Mouse (Mus musculus): ENCODE measurements around the gene Atad1. TPM values are rescaled to one million over a fixed set of nuclear protein-coding genes. Genes with fewer than 3 reads are reported as not detected.
"Not testable (repeated sequence)": the region's sequence is repeated elsewhere in the genome, so short reads cannot be mapped to it uniquely, and the experiment has no call there.

Gene Atad1
- polyA plus RNA-seq (2015; fragmentation: Nextera tagmentation; extraction: Ambion mirVana): 65.6 and 66.1 TPM in 2 replicates

DNA sequence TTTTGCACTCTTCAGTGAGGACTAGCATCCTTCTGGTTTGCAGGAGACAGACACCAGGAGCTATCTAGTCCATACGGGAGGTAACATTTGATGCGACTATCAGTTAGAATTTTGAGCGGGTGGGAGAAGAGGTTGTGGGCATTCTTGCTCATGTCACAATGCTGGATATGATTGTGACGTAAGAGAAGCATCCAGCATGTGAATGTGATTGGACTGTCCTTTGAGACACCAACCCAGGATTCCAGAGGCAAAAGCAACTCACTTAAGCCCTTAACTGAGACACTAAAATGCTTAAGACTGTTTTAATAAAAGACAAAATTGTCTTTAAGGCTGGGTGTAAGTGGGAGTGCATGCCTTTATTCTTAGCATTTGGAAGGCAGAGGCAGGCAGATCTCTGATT is at the start of gene Atad1:
Gene Atad1 (minus strand): TSS at position 101 of the 400 bp plus-strand sequence.
- 93% methylated on average over 4 of the region's 4 CpGs for WGBS
- Histone ChIP-seq H3K36me3 (no peaks in the 10 kb centered on the region), H3K4me3 (no peak within 1 kb of the TSS), H3K9ac (no peak within 1 kb of the TSS), H3K4me1 (no peaks in the 10 kb centered on the region), H3K27me3 (no peaks in the 10 kb centered on the region), H3K4me2 (no peak within 1 kb of the TSS), H3K27ac (no peak within 1 kb of the TSS), H3K9me3 (no peaks in the 10 kb centered on the region)
- ATAC-seq (ENCODE audit: borderline replicate concordance, extremely low read depth, low FRiP score, low TSS enrichment): no peak

DNA sequence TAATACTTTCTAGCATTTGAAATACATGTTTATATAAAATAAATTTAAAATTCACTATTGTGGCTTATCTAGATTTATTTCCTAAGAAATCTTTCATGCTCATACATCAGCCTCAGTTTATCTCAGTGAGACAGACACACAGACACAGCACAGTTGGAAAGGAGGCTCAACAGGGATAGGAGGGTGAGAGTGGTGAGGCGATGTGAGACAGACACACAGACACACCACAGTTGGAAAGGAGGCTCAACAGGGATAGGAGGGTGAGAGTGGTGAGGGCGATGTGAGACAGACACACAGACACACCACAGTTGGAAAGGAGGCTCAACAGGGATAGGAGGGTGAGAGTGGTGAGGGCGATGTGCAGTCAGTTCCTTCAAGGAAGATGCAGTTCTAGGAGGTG is 48.4 kb upstream of the Atad1 start:
- not testable (repeated sequence) for H3K27ac ChIP-seq; H3K36me3 ChIP-seq; H3K4me3 ChIP-seq; H3K4me2 ChIP-seq; H3K9me3 ChIP-seq; H3K27me3 ChIP-seq; H3K9ac ChIP-seq; ATAC-seq (ENCODE audit: borderline replicate concordance, extremely low read depth, low FRiP score, low TSS enrichment)
- peaks cover 34% of the 10 kb centered on the region for H3K4me1 ChIP-seq
- 87% methylated on average over 3 of the region's 3 CpGs for WGBS

- H3K27ac ChIP-seq; H3K4me2 ChIP-seq; H3K9me3 ChIP-seq; H3K9ac ChIP-seq; ATAC-seq (ENCODE audit: borderline replicate concordance, extremely low read depth, low FRiP score, low TSS enrichment); H3K36me3 ChIP-seq; H3K4me3 ChIP-seq; H3K27me3 ChIP-seq: not testable (repeated sequence)
- H3K4me1 ChIP-seq: peaks cover 31% of the 10 kb centered on the region
- WGBS: 67% methylated on average over 4 of the region's 4 CpGs
Observed at GRCm38 (mm10) chr19:32787388-32787787, 47.8 kb upstream of the Atad1 start.

GRCm38 (mm10) chr19:32781305-32782071 is 41.9 kb upstream of the Atad1 start:
- H3K4me2 ChIP-seq: no peak overlapping the region
- H3K4me3 ChIP-seq: no peak overlapping the region
- no peak for ATAC-seq (ENCODE audit: borderline replicate concordance, extremely low read depth, low FRiP score, low TSS enrichment)
- no peaks in the 10 kb centered on the region for H3K9me3 ChIP-seq
- 0 out of 2 replicates have a peak, but pooled peaks cover 3% of the 10 kb centered on the region for H3K4me1 ChIP-seq
- WGBS: 72% methylated on average over 5 of the region's 5 CpGs
- H3K9ac ChIP-seq: no peak overlapping the region
- H3K36me3 ChIP-seq: no peaks in the 10 kb centered on the region
- H3K27me3 ChIP-seq: no peaks in the 10 kb centered on the region
- H3K27ac ChIP-seq: no peak overlapping the region

- WGBS: 62% methylated on average over 3 of the region's 3 CpGs
- 0 out of 2 replicates have a peak, but pooled peaks cover 3% of the 10 kb centered on the region for H3K4me1 ChIP-seq
- no peak overlapping the region for H3K9ac ChIP-seq
- H3K36me3 ChIP-seq: no peaks in the 10 kb centered on the region
- no peak overlapping the region for H3K4me3 ChIP-seq
- no peak for ATAC-seq (ENCODE audit: borderline replicate concordance, extremely low read depth, low FRiP score, low TSS enrichment)
- H3K27ac ChIP-seq: no peak overlapping the region
- no peak overlapping the region for H3K4me2 ChIP-seq
- no peaks in the 10 kb centered on the region for H3K9me3 ChIP-seq
- no peaks in the 10 kb centered on the region for H3K27me3 ChIP-seq
Observed at GRCm38 (mm10) chr19:32779131-32779530, 39.5 kb upstream of the Atad1 start.

DNA sequence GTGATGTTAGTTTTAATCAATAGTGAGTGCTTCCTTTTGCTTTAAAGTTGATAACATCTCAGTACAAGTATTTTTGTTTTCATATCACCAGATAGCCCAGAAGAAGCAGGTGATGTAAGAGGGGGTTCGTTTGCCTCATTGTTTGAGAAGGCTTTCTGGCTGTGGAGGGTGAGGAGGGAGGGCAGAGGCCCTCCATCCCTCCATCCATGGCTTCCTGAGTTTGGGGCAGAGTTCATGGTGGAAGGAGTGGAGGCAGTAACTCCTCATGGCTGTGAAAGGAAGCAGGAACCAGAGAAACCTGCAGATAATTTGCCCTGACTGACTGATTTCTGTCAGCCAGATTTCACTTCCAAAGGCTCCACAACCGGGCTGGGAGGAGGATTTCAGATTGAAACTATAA is 38.8 kb upstream of the Atad1 start:
- H3K9me3 ChIP-seq: no peaks in the 10 kb centered on the region
- H3K36me3 ChIP-seq: 0 out of 2 replicates have a peak, but pooled peaks cover 3% of the 10 kb centered on the region
- WGBS: 27% methylated on average over 2 of the region's 2 CpGs
- H3K27me3 ChIP-seq: no peaks in the 10 kb centered on the region
- no peak for ATAC-seq (ENCODE audit: borderline replicate concordance, extremely low read depth, low FRiP score, low TSS enrichment)
- H3K9ac ChIP-seq: no peak overlapping the region
- H3K4me3 ChIP-seq: no peak overlapping the region
- no peak overlapping the region for H3K4me2 ChIP-seq
- 0 out of 2 replicates have a peak, but pooled peaks cover 3% of the 10 kb centered on the region for H3K4me1 ChIP-seq
- no peak overlapping the region for H3K27ac ChIP-seq

DNA sequence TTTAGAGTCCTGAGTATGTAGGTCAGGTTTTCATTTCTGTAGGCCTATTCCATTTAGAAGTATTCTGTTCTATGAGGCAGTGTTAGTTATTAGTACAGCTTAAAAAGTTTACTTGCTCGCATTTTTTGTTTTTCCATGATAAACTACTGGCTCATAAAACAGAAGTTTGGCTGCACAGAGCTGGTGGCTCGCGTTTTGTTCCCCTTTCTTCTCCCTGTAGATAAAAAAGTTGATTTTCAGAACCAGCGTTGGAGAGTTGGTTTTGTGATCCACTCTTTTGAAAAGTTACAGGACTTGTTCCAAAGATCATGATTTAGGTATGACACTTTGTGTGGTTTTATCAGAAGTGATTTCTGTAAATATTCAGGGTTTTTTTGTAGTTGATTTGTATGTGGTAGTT is 22.9 kb upstream of the Atad1 start:
- H3K4me1 ChIP-seq: peaks cover 18% of the 10 kb centered on the region
- no peak for ATAC-seq (ENCODE audit: borderline replicate concordance, extremely low read depth, low FRiP score, low TSS enrichment)
- no peaks in the 10 kb centered on the region for H3K9me3 ChIP-seq
- WGBS: 69% methylated on average over 4 of the region's 4 CpGs
- H3K9ac ChIP-seq: no peak overlapping the region
- H3K27me3 ChIP-seq: no peaks in the 10 kb centered on the region
- no peak overlapping the region for H3K4me2 ChIP-seq
- H3K4me3 ChIP-seq: no peak overlapping the region
- H3K27ac ChIP-seq: no peak overlapping the region
- peaks cover 8% of the 10 kb centered on the region for H3K36me3 ChIP-seq

DNA sequence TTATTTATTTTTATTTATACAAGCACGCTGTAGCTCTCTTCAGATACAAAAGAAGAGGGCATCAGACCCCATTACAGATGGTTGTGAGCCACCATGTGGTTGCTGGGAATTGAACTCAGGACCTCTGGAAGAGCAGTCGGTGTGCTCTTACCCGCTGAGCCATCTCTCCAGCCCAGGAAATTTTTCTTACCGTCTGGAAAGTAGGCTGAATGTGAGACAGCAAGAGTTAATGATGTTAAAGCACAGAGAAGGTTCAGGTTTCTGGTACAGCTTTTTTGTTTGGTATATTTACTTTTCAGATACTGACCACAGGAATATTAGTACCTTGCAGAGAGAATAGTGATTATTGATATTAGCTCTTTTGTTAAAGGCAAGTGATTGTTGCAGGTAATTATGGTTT is 21.6 kb upstream of the Atad1 start:
- Histone ChIP-seq H3K36me3 (peaks cover 4% of the 10 kb centered on the region), H3K27ac (no peak overlapping the region), H3K9me3 (no peaks in the 10 kb centered on the region), H3K4me2 (peak overlapping the region; percentile 64), H3K4me3 (peak overlapping the region; percentile 14; the same call in 1 of the 2 replicates), H3K4me1 (peaks cover 18% of the 10 kb centered on the region), H3K9ac (no peak overlapping the region), H3K27me3 (no peaks in the 10 kb centered on the region)
- 50% methylated on average over 4 of the region's 4 CpGs for WGBS
- no peak for ATAC-seq (ENCODE audit: borderline replicate concordance, extremely low read depth, low FRiP score, low TSS enrichment)

DNA sequence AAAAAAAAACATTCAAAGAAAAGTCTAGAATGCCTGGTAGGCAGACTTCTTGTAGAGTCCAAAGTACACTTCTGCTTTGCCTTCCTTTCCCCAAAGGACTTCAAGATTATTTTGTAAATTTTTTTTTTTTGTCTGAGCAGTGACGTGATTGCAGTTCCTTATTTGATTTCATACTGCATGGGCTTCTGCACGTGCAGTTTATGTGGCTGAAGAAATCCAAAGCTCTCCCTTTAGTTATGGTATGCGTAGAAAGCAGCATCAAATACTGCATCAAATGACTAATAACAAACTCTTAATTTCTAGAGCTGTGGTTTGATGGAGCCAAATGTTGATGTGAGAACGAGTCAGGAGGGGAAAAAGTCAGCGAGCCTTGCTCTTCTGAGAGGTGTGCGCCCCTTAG is 20.9 kb upstream of the Atad1 start:
- Histone ChIP-seq H3K9me3 (no peaks in the 10 kb centered on the region), H3K4me1 (peaks cover 19% of the 10 kb centered on the region), H3K27ac (0 out of 2 replicates have a peak overlapping the region, but pooled peaks have one; percentile 6), H3K9ac (peak overlapping the region; percentile 31), H3K36me3 (no peaks in the 10 kb centered on the region), H3K4me2 (peak overlapping the region; percentile 64), H3K4me3 (peak overlapping the region; percentile 32), H3K27me3 (no peaks in the 10 kb centered on the region)
- WGBS: 19% methylated on average over 6 of the region's 6 CpGs
- ATAC-seq (ENCODE audit: borderline replicate concordance, extremely low read depth, low FRiP score, low TSS enrichment): no peak

DNA sequence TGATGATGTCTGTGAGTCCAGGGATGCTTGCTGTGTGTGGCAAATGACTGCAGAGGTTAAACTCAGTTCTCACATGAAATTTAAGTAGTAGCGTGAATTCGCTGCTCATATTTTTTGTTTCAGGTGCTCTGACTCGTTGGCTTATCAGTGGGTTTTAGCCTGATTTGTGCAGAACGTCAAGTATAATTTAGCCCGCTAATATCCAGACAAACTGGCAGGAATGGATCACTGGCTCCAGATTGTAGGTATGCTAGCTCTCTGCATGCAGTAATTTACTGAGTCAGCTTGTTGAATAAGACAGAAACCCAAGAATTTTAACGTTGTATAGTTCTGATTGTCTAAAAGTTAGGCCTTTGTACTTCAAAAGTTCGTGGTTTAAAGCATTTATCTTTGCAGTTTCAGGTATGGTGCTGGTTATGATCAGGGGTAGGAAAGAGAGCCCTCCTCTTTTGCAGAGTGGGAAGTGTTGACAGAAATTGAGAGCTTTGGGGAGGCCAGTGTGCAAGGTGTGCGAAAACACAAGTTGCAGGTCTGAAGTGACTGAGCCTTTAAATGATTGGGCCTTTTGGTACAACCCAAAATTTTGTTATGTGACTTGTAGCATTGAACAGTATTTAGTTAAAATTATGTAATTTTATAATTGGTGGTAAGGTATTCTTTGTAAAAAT is 19.9 kb upstream of the Atad1 start:
- Histone ChIP-seq H3K36me3 (no peaks in the 10 kb centered on the region), H3K4me1 (peaks cover 23% of the 10 kb centered on the region), H3K4me2 (peak overlapping the region; percentile 64), H3K9me3 (no peaks in the 10 kb centered on the region), H3K9ac (peak overlapping the region; percentile 99), H3K27me3 (0 out of 2 replicates have a peak, but pooled peaks cover 2% of the 10 kb centered on the region), H3K27ac (no peak overlapping the region), H3K4me3 (peak overlapping the region; percentile 90)
- ATAC-seq (ENCODE audit: borderline replicate concordance, extremely low read depth, low FRiP score, low TSS enrichment): no peak
- 3% methylated on average over 8 of the region's 8 CpGs for WGBS

DNA sequence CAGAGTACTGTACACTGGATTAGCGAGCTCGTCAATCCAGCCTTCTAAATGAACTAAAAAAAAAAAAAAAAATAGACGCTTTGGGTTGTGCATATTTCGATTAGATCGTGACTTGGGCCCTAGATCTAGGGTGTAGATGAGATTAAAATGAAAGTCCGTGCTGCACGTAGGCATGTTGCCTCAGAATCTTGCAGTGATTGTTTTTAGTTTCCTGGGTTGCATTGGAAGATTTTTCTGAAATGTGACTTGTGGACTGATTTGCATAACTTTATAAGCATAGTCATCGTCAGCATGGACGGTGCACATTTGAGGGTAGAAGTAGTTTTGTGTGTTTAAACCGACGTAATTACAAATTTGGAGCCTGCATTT is 19.2 kb upstream of the Atad1 start:
- Histone ChIP-seq H3K4me3 (peak overlapping the region; percentile 90), H3K36me3 (no peaks in the 10 kb centered on the region), H3K9ac (peak overlapping the region; percentile 99), H3K4me2 (peak overlapping the region; percentile 64), H3K27me3 (0 out of 2 replicates have a peak, but pooled peaks cover 4% of the 10 kb centered on the region), H3K27ac (no peak overlapping the region), H3K9me3 (no peaks in the 10 kb centered on the region), H3K4me1 (peaks cover 23% of the 10 kb centered on the region)
- ATAC-seq (ENCODE audit: borderline replicate concordance, extremely low read depth, low FRiP score, low TSS enrichment): no peak
- WGBS: under 1% methylated on average over 11 of the region's 11 CpGs

All from lung, embryonic 15.5 days (tissue).